Mouse (Mus musculus) embryonic facial prominence, embryonic 14.5 days (tissue): ENCODE measurements around the gene Eif2s2. TPM values are rescaled to one million over a fixed set of nuclear protein-coding genes. Genes with fewer than 3 reads are reported as not detected.

Source experiments
- ATAC-seq: fragments of 200-750 bp; cut with Nextera tagmentation; 2 replicates; pipeline ENCODE4 v1.8.0; 2017; ENCODE audit warnings: low read depth, moderate number of reproducible peaks, moderate TSS enrichment
- DNase-seq: peaks from one replicate; pipeline ENCODE4 v3.0.0-alpha.2; 2015; ENCODE audit warnings: low spot score
- H3K27ac ChIP-seq: fragments of 300-500 bp; sonication (generic); replicated peaks from 2 replicates; pipeline ENCODE4 v1.5.1; 2014; ENCODE audit warnings: low read depth, mild to moderate bottlenecking, low read length, moderate library complexity
- H3K27me3 ChIP-seq: fragments of 300-500 bp; sonication (generic); replicated peaks from 2 replicates; pipeline ENCODE4 v1.6.1; 2014; ENCODE audit warnings: low read length; ENCODE audit not compliant: control insufficient read depth, insufficient read depth
- H3K36me3 ChIP-seq: fragments of 300-500 bp; sonication (generic); 2 replicates; pipeline ENCODE4 v1.6.1; 2014; ENCODE audit warnings: low read length, mixed read lengths; ENCODE audit not compliant: control insufficient read depth, insufficient read depth
- H3K4me1 ChIP-seq: fragments of 300-500 bp; sonication (generic); 2 replicates; pipeline ENCODE4 v1.6.1; 2014; ENCODE audit warnings: antibody characterized with exemption, low read length; ENCODE audit not compliant: control insufficient read depth, insufficient read depth
- H3K4me2 ChIP-seq: fragments of 300-500 bp; sonication (generic); 2 replicates; pipeline ENCODE4 v1.6.1; 2014; ENCODE audit warnings: low read depth, mild to moderate bottlenecking, low read length, moderate library complexity, mixed read lengths
- H3K4me3 ChIP-seq: fragments of 300-500 bp; sonication (generic); 2 replicates; pipeline ENCODE4 v1.5.1; 2014; ENCODE audit warnings: low read depth, mild to moderate bottlenecking, low read length
- H3K9ac ChIP-seq: fragments of 300-500 bp; sonication (generic); 2 replicates; pipeline ENCODE4 v1.6.1; 2014; ENCODE audit warnings: low read depth, mild to moderate bottlenecking, low read length, moderate library complexity, mixed read lengths
- H3K9me3 ChIP-seq: fragments of 300-500 bp; sonication (generic); 2 replicates; pipeline ENCODE4 v1.6.1; 2016; ENCODE audit warnings: low read length; ENCODE audit not compliant: control insufficient read depth
- WGBS: fragments of 180-500 bp; shearing (Covaris S2); extraction: QIAGEN DNeasy Blood & Tissue Kit; methylation state at CpG from one replicate; pipeline ENCODE4 v1.1.7; 2014; 5-methylcytosine and 5-hydroxymethylcytosine counted together
- polyA plus RNA-seq: library from polyadenylated mRNA; unstranded; fragments of >200 nt; fragmentation: Nextera tagmentation; extraction: Ambion mirVana; gene quantifications from 2 replicates; pipeline ENCODE4 v1.2.1, GENCODE M21; 2014

The Eif2s2 gene
- polyA plus RNA-seq, result 107 and 118 TPM in 2 replicates

GRCm38 (mm10) chr2:154892201-154893044, at the start of gene Eif2s2:
Gene Eif2s2 (minus strand): TSS chr2:154892935.
- peaks cover 8% of the 10 kb centered on the region; the same call in 1 of the 2 replicates for H3K36me3 ChIP-seq
- H3K4me3 ChIP-seq, result peak within 1 kb of the TSS; percentile 94
- ATAC-seq (peak; percentile 97), DNase-seq (peak; percentile 99)
- peaks cover 8% of the 10 kb centered on the region for H3K4me1 ChIP-seq
- under 1% methylated on average over 65 of the region's 75 CpGs for WGBS
- H3K4me2 ChIP-seq, result peak within 1 kb of the TSS; percentile 81
- no peaks in the 10 kb centered on the region for H3K9me3 ChIP-seq
- peak within 1 kb of the TSS; percentile 86 for H3K27ac ChIP-seq
- H3K27me3 ChIP-seq, result no peaks in the 10 kb centered on the region
- peak within 1 kb of the TSS; percentile 95 for H3K9ac ChIP-seq

DNA sequence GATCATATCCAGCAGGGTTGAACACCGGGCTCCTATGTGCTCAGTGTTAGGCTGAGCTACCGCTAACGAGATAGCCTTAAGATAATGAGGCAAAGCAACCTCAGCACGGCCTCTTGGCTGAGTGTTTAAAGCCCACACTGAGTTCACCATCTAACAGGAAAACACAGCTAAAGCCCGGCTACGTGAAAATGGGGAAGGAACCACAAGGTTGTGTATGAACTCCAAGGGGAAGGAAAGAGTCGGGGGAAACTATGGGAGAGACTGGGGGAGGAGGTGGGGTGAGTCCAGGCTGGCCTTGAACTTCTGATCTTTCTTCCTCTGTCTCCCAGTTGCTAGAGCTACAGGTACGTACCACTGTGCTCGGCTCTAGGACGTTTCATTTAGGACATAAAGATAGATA, 49.2 kb upstream of the Eif2s2 start:
- no peak overlapping the region for H3K9ac ChIP-seq
- no peak overlapping the region for H3K4me2 ChIP-seq
- no peak overlapping the region for H3K27ac ChIP-seq
- H3K4me3 ChIP-seq, result no peak overlapping the region
- no peaks in the 10 kb centered on the region for H3K9me3 ChIP-seq
- H3K27me3 ChIP-seq, result no peaks in the 10 kb centered on the region
- H3K4me1 ChIP-seq, result peaks cover 5% of the 10 kb centered on the region; the same call in 1 of the 2 replicates
- WGBS, result 45% methylated on average over 10 of the region's 10 CpGs
- no peak for DNase-seq
- H3K36me3 ChIP-seq, result no peaks in the 10 kb centered on the region
- ATAC-seq, result no peak

GRCm38 (mm10) chr2:154937547-154938390, 45.0 kb upstream of the Eif2s2 start:
- DNase-seq, result no peak
- 82% methylated on average over 8 of the region's 8 CpGs for WGBS
- H3K9ac ChIP-seq, result no peak overlapping the region
- no peaks in the 10 kb centered on the region for H3K36me3 ChIP-seq
- H3K4me1 ChIP-seq, result peaks cover 5% of the 10 kb centered on the region; the same call in 1 of the 2 replicates
- no peaks in the 10 kb centered on the region for H3K9me3 ChIP-seq
- H3K4me3 ChIP-seq, result no peak overlapping the region
- no peak for ATAC-seq
- no peaks in the 10 kb centered on the region for H3K27me3 ChIP-seq
- H3K27ac ChIP-seq, result no peak overlapping the region
- H3K4me2 ChIP-seq, result no peak overlapping the region

- Histone ChIP-seq H3K36me3 (no peaks in the 10 kb centered on the region), H3K4me2 (no peak overlapping the region), H3K4me3 (no peak overlapping the region), H3K27ac (no peak overlapping the region), H3K9me3 (no peaks in the 10 kb centered on the region), H3K9ac (no peak overlapping the region), H3K27me3 (no peaks in the 10 kb centered on the region), H3K4me1 (0 out of 2 replicates have a peak, but pooled peaks cover under 1% of the 10 kb centered on the region)
- ATAC-seq, result no peak
- 61% methylated on average over 11 of the region's 11 CpGs for WGBS
- no peak for DNase-seq
These were observed 43.9 kb upstream of the Eif2s2 start for GRCm38 (mm10) chr2:154936536-154937155.

DNA sequence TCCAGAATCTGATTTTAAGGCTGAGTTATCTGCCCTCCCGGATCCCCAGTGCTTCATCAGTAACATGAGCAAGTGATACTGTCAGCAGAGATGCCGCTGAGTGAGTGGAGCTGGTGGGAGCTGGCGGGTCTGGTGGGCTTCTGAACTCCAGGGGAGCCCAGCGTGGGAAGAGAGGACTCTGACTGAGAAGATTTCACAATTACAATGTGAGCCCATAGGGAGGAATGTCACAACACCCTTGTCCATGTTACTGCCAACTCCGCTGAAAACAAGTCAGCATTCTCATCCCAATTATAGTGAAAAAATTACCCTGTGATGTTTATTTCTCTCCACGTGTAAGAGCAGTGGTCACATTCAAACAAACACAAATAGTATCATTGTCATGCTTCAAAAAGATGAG, 43.4 kb upstream of the Eif2s2 start:
- Histone ChIP-seq H3K27ac (no peak overlapping the region), H3K36me3 (no peaks in the 10 kb centered on the region), H3K4me2 (no peak overlapping the region), H3K27me3 (no peaks in the 10 kb centered on the region), H3K4me1 (no peaks in the 10 kb centered on the region), H3K9ac (no peak overlapping the region), H3K9me3 (no peaks in the 10 kb centered on the region), H3K4me3 (no peak overlapping the region)
- ATAC-seq (no peak), DNase-seq (no peak)
- 63% methylated on average over 6 of the region's 6 CpGs for WGBS

DNA sequence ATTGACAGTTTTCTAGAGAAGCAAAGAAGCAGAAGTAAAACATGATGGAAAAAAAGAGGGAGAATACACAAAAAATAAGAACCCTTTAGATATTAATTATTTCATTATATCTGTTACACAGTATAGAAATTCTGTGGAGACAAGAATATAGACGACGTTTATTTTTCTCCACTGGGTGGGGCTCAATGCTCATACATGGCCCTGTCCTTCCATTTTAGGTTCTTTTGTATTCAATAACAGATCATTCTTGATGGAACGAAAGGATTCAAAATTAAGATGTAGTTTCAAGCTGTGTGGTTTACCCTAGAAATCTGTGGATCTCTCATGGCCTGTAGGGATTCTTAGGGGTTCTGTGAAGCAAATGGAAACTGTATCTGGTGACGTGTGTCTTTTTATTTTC, 41.1 kb upstream of the Eif2s2 start:
- no peaks in the 10 kb centered on the region for H3K9me3 ChIP-seq
- H3K36me3 ChIP-seq, result no peaks in the 10 kb centered on the region
- H3K4me2 ChIP-seq, result no peak overlapping the region
- H3K27ac ChIP-seq, result no peak overlapping the region
- no peak for ATAC-seq
- no peak overlapping the region for H3K9ac ChIP-seq
- peak; percentile 55 for DNase-seq
- no peaks in the 10 kb centered on the region for H3K27me3 ChIP-seq
- no peak overlapping the region for H3K4me3 ChIP-seq
- no peaks in the 10 kb centered on the region for H3K4me1 ChIP-seq
- WGBS, result 37% methylated on average over 4 of the region's 4 CpGs

DNA sequence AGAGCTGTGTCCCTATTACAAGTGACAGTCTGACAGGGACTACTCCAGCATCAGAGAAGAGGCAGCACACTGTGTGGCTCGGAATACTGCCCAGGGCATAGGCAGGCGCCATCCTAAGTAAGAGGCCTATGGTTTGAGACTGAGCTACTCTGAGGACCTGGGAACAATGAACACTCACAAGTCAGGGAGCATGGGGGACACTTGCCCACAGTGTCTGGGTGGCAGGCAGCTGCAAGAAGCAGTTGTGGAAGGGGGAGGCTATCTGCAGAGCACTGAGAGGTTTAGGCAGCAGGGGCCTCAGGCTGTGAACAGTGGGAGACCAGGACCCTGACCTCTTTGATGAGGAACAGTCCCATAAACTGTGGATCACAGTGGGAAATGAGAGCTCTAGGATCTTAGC, 35.6 kb upstream of the Eif2s2 start:
- Histone ChIP-seq H3K27ac (no peak overlapping the region), H3K4me2 (no peak overlapping the region), H3K9ac (no peak overlapping the region), H3K9me3 (no peaks in the 10 kb centered on the region), H3K4me1 (peaks cover 7% of the 10 kb centered on the region; the same call in 1 of the 2 replicates), H3K4me3 (no peak overlapping the region), H3K27me3 (no peaks in the 10 kb centered on the region), H3K36me3 (no peaks in the 10 kb centered on the region)
- peak; percentile 53; the same call in 1 of the 2 replicates for ATAC-seq
- peak; percentile 13 for DNase-seq
- 59% methylated on average over 2 of the region's 2 CpGs for WGBS

GRCm38 (mm10) chr2:154926843-154927242, 34.1 kb upstream of the Eif2s2 start:
- H3K4me1 ChIP-seq, result peaks cover 7% of the 10 kb centered on the region; the same call in 1 of the 2 replicates
- WGBS, result 48% methylated on average over 6 of the region's 6 CpGs
- H3K27me3 ChIP-seq, result no peaks in the 10 kb centered on the region
- peak; percentile 26 for DNase-seq
- no peaks in the 10 kb centered on the region for H3K9me3 ChIP-seq
- no peak for ATAC-seq
- no peak overlapping the region for H3K4me3 ChIP-seq
- H3K4me2 ChIP-seq, result no peak overlapping the region
- no peak overlapping the region for H3K9ac ChIP-seq
- no peak overlapping the region for H3K27ac ChIP-seq
- no peaks in the 10 kb centered on the region for H3K36me3 ChIP-seq
